Mouse (Mus musculus): Measurements from ENCODE around the gene Gm10720.
"Not testable (repeated sequence)": the region's sequence is repeated elsewhere in the genome, so short reads cannot be mapped to it uniquely, and the experiment has no call there.

DNA sequence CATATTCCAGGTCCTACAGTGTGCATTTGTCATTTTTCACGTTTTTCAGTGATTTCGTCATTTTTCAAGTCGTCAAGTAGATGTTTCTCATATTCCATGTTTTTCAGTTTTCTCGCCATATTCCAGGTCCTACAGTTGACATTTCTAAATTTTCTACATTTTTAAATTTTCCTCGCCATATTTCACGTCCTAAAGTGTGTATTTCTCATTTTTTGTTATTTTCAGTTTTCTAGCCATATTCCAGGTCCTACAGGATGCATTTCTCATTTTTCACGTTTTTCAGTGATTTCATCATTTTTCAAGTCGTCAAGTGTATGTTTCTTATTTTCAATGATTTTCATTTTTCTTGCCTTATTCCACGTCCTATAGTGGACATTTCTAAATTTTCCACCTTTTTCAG lies 11.3 kb downstream of the Gm10720 start:
- TF ChIP-seq CTCF, EP300 (IDR thresholded peaks at IDR 0.05; ENCODE audit: low read depth): not testable (repeated sequence)

Data from heart, postnatal 0 days (tissue).